Mouse (Mus musculus) myocyte (in vitro differentiated cells): ENCODE results near the gene Coq3. TPM values are rescaled to one million over a fixed set of nuclear protein-coding genes. Genes with fewer than 3 reads are reported as not detected.

Source experiments
- H3K27me3 ChIP-seq: one replicate; pipeline ENCODE4 v1.6.1; 2011; ENCODE audit not compliant: control insufficient read depth, insufficient read depth, insufficient read length
- H3K36me3 ChIP-seq: one replicate; pipeline ENCODE4 v1.6.1; 2011; ENCODE audit not compliant: control insufficient read depth, insufficient read depth
- H3K4me2 ChIP-seq: one replicate; pipeline ENCODE4 v1.6.1; 2011; ENCODE audit warnings: low read depth, control low read depth
- H3K4me3 ChIP-seq: one replicate; pipeline ENCODE4 v1.5.1; 2011; ENCODE audit warnings: mild to moderate bottlenecking, control low read depth, moderate library complexity
- H3K79me2 ChIP-seq: one replicate; pipeline ENCODE4 v1.6.1; 2011; ENCODE audit not compliant: control insufficient read depth, insufficient read depth
- H3ac ChIP-seq: one replicate; pipeline ENCODE4 v1.6.1; 2011; ENCODE audit not compliant: control insufficient read depth, insufficient read length
- CEBPB ChIP-seq: IDR thresholded peaks from 2 replicates; pipeline ENCODE4 v1.6.1; 2011; ENCODE audit warnings: mild to moderate bottlenecking, moderate library complexity; ENCODE audit not compliant: poor library complexity, insufficient read depth, severe bottlenecking
- E2F4 ChIP-seq: IDR thresholded peaks from one replicate; pipeline ENCODE4 v1.6.1; 2011; ENCODE audit warnings: mild to moderate bottlenecking, control low read depth, moderate library complexity; ENCODE audit not compliant: insufficient read depth
- MAX ChIP-seq: IDR thresholded peaks from one replicate; pipeline ENCODE4 v1.6.1; 2011; ENCODE audit warnings: low read depth, mild to moderate bottlenecking, control low read depth
- MYOD1 ChIP-seq, 3 experiments: IDR thresholded peaks; one replicate each; pipeline ENCODE4 v1.6.1; 2011; ENCODE audit warnings: control low read depth in 2 of 3, low read depth in 2 of 3, mild to moderate bottlenecking in 2 of 3, moderate library complexity in 1 of 3; ENCODE audit not compliant: insufficient read length in 2 of 3, control insufficient read depth in 1 of 3
- MYOG ChIP-seq, 3 experiments: IDR thresholded peaks; one replicate each; pipeline ENCODE4 v1.6.1; 2011; ENCODE audit warnings: control low read depth in 2 of 3, low read depth in 2 of 3, mild to moderate bottlenecking in 2 of 3; ENCODE audit not compliant: insufficient read length in 2 of 3, control insufficient read depth in 1 of 3, insufficient read depth in 1 of 3
- POLR2A ChIP-seq: IDR thresholded peaks from one replicate; pipeline ENCODE4 v1.6.1; 2011; ENCODE audit warnings: low read depth, mild to moderate bottlenecking, control low read depth, moderate library complexity; ENCODE audit not compliant: insufficient read length
- POLR2AphosphoS2 ChIP-seq: IDR thresholded peaks from one replicate; pipeline ENCODE4 v1.6.1; 2011; ENCODE audit warnings: low read depth, control low read depth; ENCODE audit not compliant: insufficient read length
- REST ChIP-seq: IDR thresholded peaks from one replicate; pipeline ENCODE4 v1.6.1; 2011; ENCODE audit warnings: mild to moderate bottlenecking, control low read depth, moderate library complexity; ENCODE audit not compliant: insufficient read depth, insufficient read length
- SRF ChIP-seq: IDR thresholded peaks from one replicate; pipeline ENCODE4 v1.6.1; 2011; ENCODE audit warnings: low read depth; ENCODE audit not compliant: control insufficient read depth, insufficient read length
- TCF12 ChIP-seq: IDR thresholded peaks from one replicate; pipeline ENCODE4 v1.6.1; 2011; ENCODE audit warnings: mild to moderate bottlenecking, control low read depth; ENCODE audit not compliant: poor library complexity, insufficient read depth, severe bottlenecking
- TCF3 ChIP-seq: IDR thresholded peaks from one replicate; pipeline ENCODE4 v1.6.1; 2011; ENCODE audit warnings: low read depth, control low read depth; ENCODE audit not compliant: insufficient read length
- USF1 ChIP-seq: IDR thresholded peaks from one replicate; pipeline ENCODE4 v1.6.1; 2011; ENCODE audit warnings: low read depth, mild to moderate bottlenecking, control low read depth, moderate library complexity
- polyA plus RNA-seq: library from polyadenylated mRNA; unstranded; fragments of >200 nt; fragmentation: generic; extraction: Trizol; gene quantifications from one replicate; pipeline ENCODE4 v1.2.1, GENCODE M21; 2012; ENCODE audit warnings: missing spikeins

Coq3 gene
- polyA plus RNA-seq, 1 experiment: 11.1 TPM

GRCm38 (mm10) chr4:21937890-21938289 is 58.4 kb downstream of the Coq3 start:
- Histone ChIP-seq H3K4me2 (no peak overlapping the region), H3ac (no peak overlapping the region), H3K79me2 (no peaks in the 10 kb centered on the region), H3K36me3 (no peaks in the 10 kb centered on the region), H3K27me3 (no peaks in the 10 kb centered on the region), H3K4me3 (no peak overlapping the region)
- no peak for TF ChIP-seq TCF3
- no peak for TF ChIP-seq CEBPB
- TF ChIP-seq POLR2A: no peak
- TF ChIP-seq POLR2AphosphoS2: no peak
- no peak for TF ChIP-seq USF1
- TF ChIP-seq MAX: no peak
- no peak for TF ChIP-seq SRF
- TF ChIP-seq MYOG (IDR thresholded peaks at IDR 0.05; ENCODE audit: control insufficient read depth in 1 of 3, insufficient read depth in 1 of 3, insufficient read length in 2 of 3, low read depth in 2 of 3): no peak
- no peak for TF ChIP-seq MYOD1 (IDR thresholded peaks at IDR 0.05; ENCODE audit: control insufficient read depth in 1 of 3, insufficient read length in 2 of 3, low read depth in 2 of 3)

- no peak for TF ChIP-seq E2F4
- no peak for TF ChIP-seq MAX
- no peak for TF ChIP-seq POLR2A
- TF ChIP-seq POLR2AphosphoS2: no peak
- TF ChIP-seq TCF12: no peak
- no peak for TF ChIP-seq CEBPB
- TF ChIP-seq REST: no peak
- no peak for TF ChIP-seq SRF
- TF ChIP-seq TCF3: no peak
- no peak for TF ChIP-seq MYOG (IDR thresholded peaks at IDR 0.05; ENCODE audit: control insufficient read depth in 1 of 3, insufficient read depth in 1 of 3, insufficient read length in 2 of 3, low read depth in 2 of 3)
- TF ChIP-seq MYOD1 (IDR thresholded peaks at IDR 0.05; ENCODE audit: control insufficient read depth in 1 of 3, insufficient read length in 2 of 3, low read depth in 2 of 3): no peak
- no peak for TF ChIP-seq USF1
- Histone ChIP-seq H3K27me3 (no peaks in the 10 kb centered on the region), H3K79me2 (no peaks in the 10 kb centered on the region), H3K36me3 (no peaks in the 10 kb centered on the region), H3ac (no peak overlapping the region), H3K4me3 (no peak overlapping the region), H3K4me2 (no peak overlapping the region)
Measured at GRCm38 (mm10) chr4:21944672-21945071, 65.2 kb downstream of the Coq3 start.

- no peaks in the 10 kb centered on the region for H3K79me2 ChIP-seq
- TF ChIP-seq CEBPB (no peak), MYOG (IDR thresholded peaks at IDR 0.05; ENCODE audit: control insufficient read depth in 1 of 3, insufficient read depth in 1 of 3, insufficient read length in 2 of 3, low read depth in 2 of 3) (no peak), POLR2A (no peak), TCF3 (no peak), REST (no peak)
- H3ac ChIP-seq: no peak overlapping the region
- no peaks in the 10 kb centered on the region for H3K36me3 ChIP-seq
- H3K4me2 ChIP-seq: no peak overlapping the region
- no peaks in the 10 kb centered on the region for H3K27me3 ChIP-seq
- H3K4me3 ChIP-seq: no peak overlapping the region
Measured at GRCm38 (mm10) chr4:21951444-21951843, 72.0 kb downstream of the Coq3 start.

GRCm38 (mm10) chr4:21952255-21952654 is 72.8 kb downstream of the Coq3 start:
- H3ac ChIP-seq: no peak overlapping the region
- TF ChIP-seq CEBPB: no peak
- no peak for TF ChIP-seq TCF3
- no peak for TF ChIP-seq E2F4
- no peak for TF ChIP-seq MAX
- TF ChIP-seq MYOD1 (IDR thresholded peaks at IDR 0.05; ENCODE audit: control insufficient read depth in 1 of 3, insufficient read length in 2 of 3, low read depth in 2 of 3): no peak
- no peak for TF ChIP-seq POLR2AphosphoS2
- TF ChIP-seq MYOG (IDR thresholded peaks at IDR 0.05; ENCODE audit: control insufficient read depth in 1 of 3, insufficient read depth in 1 of 3, insufficient read length in 2 of 3, low read depth in 2 of 3): no peak
- TF ChIP-seq POLR2A: no peak
- TF ChIP-seq SRF: no peak
- TF ChIP-seq TCF12: no peak
- no peak for TF ChIP-seq USF1
- TF ChIP-seq REST: no peak
- no peak overlapping the region for H3K4me2 ChIP-seq
- no peak overlapping the region for H3K4me3 ChIP-seq
- H3K27me3 ChIP-seq: no peaks in the 10 kb centered on the region
- H3K79me2 ChIP-seq: no peaks in the 10 kb centered on the region
- H3K36me3 ChIP-seq: no peaks in the 10 kb centered on the region

GRCm38 (mm10) chr4:21957570-21958321 is 78.3 kb downstream of the Coq3 start:
- H3K79me2 ChIP-seq: no peaks in the 10 kb centered on the region
- H3ac ChIP-seq: no peak overlapping the region
- H3K36me3 ChIP-seq: no peaks in the 10 kb centered on the region
- no peak overlapping the region for H3K4me2 ChIP-seq
- H3K27me3 ChIP-seq: no peaks in the 10 kb centered on the region
- H3K4me3 ChIP-seq: no peak overlapping the region
- TF ChIP-seq SRF (peak; percentile 61), MYOD1 (IDR thresholded peaks at IDR 0.05; ENCODE audit: control insufficient read depth in 1 of 3, insufficient read length in 2 of 3, low read depth in 2 of 3) (no peak), MAX (no peak)

Other genes with a start within 250 kb of the Coq3 start
- gene Prdm13, start 193.7 kb upstream of the Coq3 start, polyA plus RNA-seq: not detected
- gene Ccnc, start 152.0 kb upstream of the Coq3 start, polyA plus RNA-seq: 8.5 TPM
- 3.8 TPM for gene Usp45, start 112.5 kb upstream of the Coq3 start, polyA plus RNA-seq
- gene Tstd3, start 112.5 kb upstream of the Coq3 start, polyA plus RNA-seq: 7.5 TPM
- 9.8 TPM for gene Pnisr, start 32.1 kb upstream of the Coq3 start, polyA plus RNA-seq
- 2.7 TPM for gene Faxc, start 51.7 kb downstream of the Coq3 start, polyA plus RNA-seq